10 mouse cellular contexts compared by ENCODE assay signal in genomic region chr1:93755618-93756017, GRCm38 (mm10). TPM values are rescaled to one million over a fixed set of nuclear protein-coding genes. Genes with fewer than 3 reads are reported as not detected.
DNase-seq lines count a peak whose midpoint lies in the region; ATAC-seq and TF ChIP-seq lines count a peak whose summit lies in the region.
"Had no signal": no experiment of that assay in that cellular context is flagged by ENCODE, and none has a peak within 500 bp of the region (broad histone marks: within the 10 kb centered on the region; RNA-seq: fewer than 3 reads in every experiment).

No protein-coding gene starts in this region.

- H3K27me3 ChIP-seq in lung, embryonic 15.5 days: no peaks in the 10 kb centered on the region
- H3K27me3 ChIP-seq in limb, embryonic 13.5 days: no peaks in the 10 kb centered on the region
- no peaks in the 10 kb centered on the region for H3K27me3 ChIP-seq in neural tube, embryonic 15.5 days (replicated peaks)

- peaks cover 24% of the 10 kb centered on the region for H3K4me1 ChIP-seq in lung, embryonic 15.5 days
- H3K4me1 ChIP-seq in embryonic fibroblast, embryonic 13.5 days (ENCODE audit: control insufficient read depth, insufficient read depth, low read length): 0 out of 2 replicates have a peak, but pooled peaks cover 2% of the 10 kb centered on the region
- peaks cover 23% of the 10 kb centered on the region for H3K4me1 ChIP-seq in limb, embryonic 13.5 days
- H3K4me1 ChIP-seq in neural tube, embryonic 15.5 days: peaks cover 41% of the 10 kb centered on the region

- no peaks in the 10 kb centered on the region for H3K9me3 ChIP-seq in lung, embryonic 15.5 days
- no peaks in the 10 kb centered on the region for H3K9me3 ChIP-seq in limb, embryonic 13.5 days
- H3K9me3 ChIP-seq in neural tube, embryonic 15.5 days (replicated peaks): no peaks in the 10 kb centered on the region

- peak overlapping the region; percentile 90 for H3K4me2 ChIP-seq in lung, embryonic 15.5 days
- peak overlapping the region; percentile 85 for H3K4me2 ChIP-seq in limb, embryonic 13.5 days (replicated peaks)
- H3K4me2 ChIP-seq in neural tube, embryonic 15.5 days: peak overlapping the region; percentile 79

- H3K36me3 ChIP-seq in lung, embryonic 15.5 days: 0 out of 2 replicates have a peak, but pooled peaks cover under 1% of the 10 kb centered on the region
- H3K36me3 ChIP-seq in limb, embryonic 13.5 days: peaks cover 1% of the 10 kb centered on the region
- peaks cover under 1% of the 10 kb centered on the region for H3K36me3 ChIP-seq in neural tube, embryonic 15.5 days

- TF ChIP-seq CTCF in embryonic fibroblast, embryonic 13.5 days (IDR thresholded peaks at IDR 0.05; ENCODE audit: borderline replicate concordance, insufficient read depth, low read length): no peak

- H3K4me3 ChIP-seq in lung, embryonic 15.5 days: peak overlapping the region; percentile 80
- H3K4me3 ChIP-seq in embryonic fibroblast, embryonic 13.5 days (ENCODE audit: insufficient read depth, low read length): peak overlapping the region; percentile 98
- H3K4me3 ChIP-seq in limb, embryonic 13.5 days: peak overlapping the region; percentile 98
- H3K4me3 ChIP-seq in neural tube, embryonic 15.5 days (replicated peaks): peak overlapping the region; percentile 97

- no peak overlapping the region for H3K27ac ChIP-seq in lung, embryonic 15.5 days
- H3K27ac ChIP-seq in embryonic fibroblast, embryonic 13.5 days (ENCODE audit: insufficient read depth, low read length): no peak overlapping the region
- H3K27ac ChIP-seq in limb, embryonic 13.5 days: no peak overlapping the region
- H3K27ac ChIP-seq in neural tube, embryonic 15.5 days (replicated peaks): no peak overlapping the region

- TF ChIP-seq POLR2A in embryonic fibroblast, embryonic 13.5 days (IDR thresholded peaks at IDR 0.05; ENCODE audit: low read depth, low read length): no peak

- no peak for ATAC-seq in lung, embryonic 15.5 days (ENCODE audit: borderline replicate concordance, extremely low read depth, low FRiP score, low TSS enrichment)
- ATAC-seq in limb, embryonic 13.5 days (ENCODE audit: low FRiP score, low read depth): no peak
- ATAC-seq in neural tube, embryonic 15.5 days (ENCODE audit: low FRiP score): no peak
- ATAC-seq in cerebellum, adult (ENCODE audit: insufficient number of reproducible peaks, low FRiP score, low TSS enrichment): no peak
- no peak for ATAC-seq in inflammation-experienced regulatory T-cells, adult 6 months

- WGBS in lung, embryonic 15.5 days: 19% methylated on average over 7 of the region's 7 CpGs
- 21% methylated on average over 7 of the region's 7 CpGs for WGBS in limb, embryonic 13.5 days
- WGBS in neural tube, embryonic 15.5 days: 27% methylated on average over 7 of the region's 7 CpGs

- peak overlapping the region; percentile 85 for H3K9ac ChIP-seq in lung, embryonic 15.5 days
- peak overlapping the region; percentile 91 for H3K9ac ChIP-seq in limb, embryonic 13.5 days
- peak overlapping the region; percentile 78 for H3K9ac ChIP-seq in neural tube, embryonic 15.5 days (replicated peaks)

- DNase-seq in lung, postnatal 25 days (ENCODE audit: low spot score): no peak
- DNase-seq in spleen, adult 12 weeks (ENCODE audit: low spot score): no peak
- DNase-seq: adrenal gland, postnatal 36 days; kidney, adult 8-10 months had no signal

RNA-seq across cellular contexts. Expression of gene Thap4, which starts 1.0 kb away (rescaled TPM):
- polyA plus RNA-seq in lung, embryonic 15.5 days (2015; fragmentation: Nextera tagmentation; extraction: Ambion mirVana): 46.6 and 50.9 TPM in 2 replicates
- 34.5 and 38.7 TPM in 2 replicates for polyA plus RNA-seq in embryonic fibroblast, embryonic 13.5 days (2011; ENCODE audit: insufficient read length, low read depth, missing spikeins)
- polyA plus RNA-seq in limb, embryonic 13.5 days (2015; fragmentation: Nextera tagmentation; extraction: Ambion mirVana): 54.4 and 55.2 TPM in 2 replicates
- polyA plus RNA-seq in neural tube, embryonic 15.5 days (2015; fragmentation: Nextera tagmentation; extraction: Ambion mirVana): 45.4 and 53.2 TPM in 2 replicates
- 10 to 100 TPM; 13.8 to 21.0 (median 19.3) TPM for polyA plus RNA-seq in inflammation-experienced regulatory T-cells, adult 6 months (2017; shearing (Covaris generic))

RNA-seq across cellular contexts. Expression of gene Atg4b, which starts 4.3 kb away (rescaled TPM):
- 75.2 and 76.8 TPM in 2 replicates for polyA plus RNA-seq in lung, embryonic 15.5 days (2015; fragmentation: Nextera tagmentation; extraction: Ambion mirVana)
- polyA plus RNA-seq in embryonic fibroblast, embryonic 13.5 days (2011; ENCODE audit: insufficient read length, low read depth, missing spikeins): 92.8 and 110 TPM in 2 replicates
- 88.0 and 99.4 TPM in 2 replicates for polyA plus RNA-seq in limb, embryonic 13.5 days (2015; fragmentation: Nextera tagmentation; extraction: Ambion mirVana)
- 80.1 and 83.0 TPM in 2 replicates for polyA plus RNA-seq in neural tube, embryonic 15.5 days (2015; fragmentation: Nextera tagmentation; extraction: Ambion mirVana)
- 10 to 100 TPM; 57.6 to 85.3 (median 63.8) TPM for polyA plus RNA-seq in inflammation-experienced regulatory T-cells, adult 6 months (2017; shearing (Covaris generic))

RNA-seq across cellular contexts. Expression of gene Dtymk, which starts 46.1 kb away (rescaled TPM):
- 258 and 260 TPM in 2 replicates for polyA plus RNA-seq in lung, embryonic 15.5 days (2015; fragmentation: Nextera tagmentation; extraction: Ambion mirVana)
- 81.7 and 95.6 TPM in 2 replicates for polyA plus RNA-seq in embryonic fibroblast, embryonic 13.5 days (2011; ENCODE audit: insufficient read length, low read depth, missing spikeins)
- polyA plus RNA-seq in limb, embryonic 13.5 days (2015; fragmentation: Nextera tagmentation; extraction: Ambion mirVana): 251 and 255 TPM in 2 replicates
- polyA plus RNA-seq in neural tube, embryonic 15.5 days (2015; fragmentation: Nextera tagmentation; extraction: Ambion mirVana): 146 and 174 TPM in 2 replicates
- polyA plus RNA-seq in inflammation-experienced regulatory T-cells, adult 6 months (2017; shearing (Covaris generic)): 100 to 1,000 TPM; 113 to 143 (median 119) TPM

RNA-seq across cellular contexts. Expression of gene Ing5, which starts 48.1 kb away (rescaled TPM):
- polyA plus RNA-seq in lung, embryonic 15.5 days (2015; fragmentation: Nextera tagmentation; extraction: Ambion mirVana): 20.6 and 22.3 TPM in 2 replicates
- 10.6 and 10.7 TPM in 2 replicates for polyA plus RNA-seq in embryonic fibroblast, embryonic 13.5 days (2011; ENCODE audit: insufficient read length, low read depth, missing spikeins)
- 15.1 and 15.6 TPM in 2 replicates for polyA plus RNA-seq in limb, embryonic 13.5 days (2015; fragmentation: Nextera tagmentation; extraction: Ambion mirVana)
- polyA plus RNA-seq in neural tube, embryonic 15.5 days (2015; fragmentation: Nextera tagmentation; extraction: Ambion mirVana): 7.9 and 11.0 TPM in 2 replicates
- polyA plus RNA-seq in inflammation-experienced regulatory T-cells, adult 6 months (2017; shearing (Covaris generic)): 10 to 100 TPM; 20.3 to 26.9 (median 22.1) TPM
